Mouse (Mus musculus) bone marrow macrophage, adult 2 months (primary cell): ENCODE measurements at regions not wholly inside any gene's neighbourhood (a gene's known extent, or its start where the extent isn't known, plus 50 kb on each side); places are given as distances from the start of the nearest gene placed in this dataset.

Experiments
- CTCF ChIP-seq: IDR thresholded peaks from 2 replicates; pipeline ENCODE4 v1.5.1; 2012; ENCODE audit warnings: low read depth, mild to moderate bottlenecking, low read length, moderate library complexity
- POLR2A ChIP-seq: IDR thresholded peaks from 2 replicates; pipeline ENCODE4 v1.6.1; 2012; ENCODE audit warnings: mild to moderate bottlenecking, low read depth, low read length, borderline replicate concordance

DNA sequence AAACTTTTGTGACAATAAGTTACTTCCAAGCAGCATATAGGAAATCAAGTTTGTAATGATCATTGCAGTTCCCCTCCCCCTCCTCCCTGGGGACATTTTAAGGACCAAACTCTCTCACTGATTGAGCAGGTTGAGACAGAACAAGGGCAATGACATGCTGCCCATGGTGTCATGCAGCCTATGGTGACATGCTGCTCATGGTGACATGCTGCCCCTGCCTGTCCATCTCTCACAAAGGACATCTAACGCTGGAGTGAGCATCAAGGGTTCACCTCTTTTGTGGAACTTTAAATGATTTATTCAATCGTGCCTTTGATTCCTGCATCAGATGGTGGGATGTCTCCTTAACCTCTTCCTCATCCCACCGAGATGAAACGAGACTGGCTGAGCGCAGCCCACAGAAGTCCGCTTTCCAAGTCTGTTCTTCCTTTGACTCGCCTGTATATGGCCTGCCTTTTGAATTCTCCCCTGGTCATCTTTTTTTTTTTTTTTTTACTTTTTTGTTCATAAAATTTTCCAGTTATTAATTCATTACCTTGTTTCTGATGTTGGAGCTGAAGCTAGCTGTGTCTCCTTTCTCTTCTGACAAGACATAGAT lies 133.5 kb upstream of the Nampt start:
- TF ChIP-seq CTCF: no peak
- TF ChIP-seq POLR2A: no peak
